Mouse (Mus musculus) stomach, postnatal 0 days (tissue): ENCODE data around the gene Hoxb6. TPM values are rescaled to one million over a fixed set of nuclear protein-coding genes. Genes with fewer than 3 reads are reported as not detected.
A peak's percentile ranks its signal among the peaks of the same experiment; 100 is the strongest.

ENCODE experiments used
- ATAC-seq: fragments of 200-750 bp; cut with Nextera tagmentation; 2 replicates; pipeline ENCODE4 v1.8.0; 2017; ENCODE audit not compliant: low FRiP score, low TSS enrichment
- DNase-seq: peaks from one replicate; pipeline ENCODE4 v3.0.0-alpha.2; 2016; ENCODE audit warnings: low spot score
- H3K27ac ChIP-seq: fragments of 300-500 bp; sonication (generic); replicated peaks from 2 replicates; pipeline ENCODE4 v1.5.1; 2014; ENCODE audit warnings: mild to moderate bottlenecking, control low read depth
- H3K27me3 ChIP-seq: fragments of 300-500 bp; sonication (generic); 2 replicates; pipeline ENCODE4 v1.6.1; 2014; ENCODE audit warnings: low read length; ENCODE audit not compliant: control insufficient read depth, insufficient read depth
- H3K36me3 ChIP-seq: fragments of 300-500 bp; sonication (generic); 2 replicates; pipeline ENCODE4 v1.6.1; 2014; ENCODE audit warnings: low read length, mixed read lengths; ENCODE audit not compliant: control insufficient read depth, insufficient read depth
- H3K4me1 ChIP-seq: fragments of 300-500 bp; sonication (generic); replicated peaks from 2 replicates; pipeline ENCODE4 v1.6.1; 2014; ENCODE audit warnings: antibody characterized with exemption; ENCODE audit not compliant: control insufficient read depth, insufficient read depth
- H3K4me2 ChIP-seq: fragments of 300-500 bp; sonication (generic); replicated peaks from 2 replicates; pipeline ENCODE4 v1.6.1; 2014; ENCODE audit warnings: low read depth, mild to moderate bottlenecking, control low read depth, moderate library complexity
- H3K4me3 ChIP-seq: fragments of 300-500 bp; sonication (generic); 2 replicates; pipeline ENCODE4 v1.5.1; 2014; ENCODE audit warnings: low read depth, low read length, control low read depth
- H3K9ac ChIP-seq: fragments of 300-500 bp; sonication (generic); 2 replicates; pipeline ENCODE4 v1.6.1; 2014; ENCODE audit warnings: mild to moderate bottlenecking, low read length, control low read depth, mixed read lengths
- H3K9me3 ChIP-seq: fragments of 300-500 bp; sonication (generic); 2 replicates; pipeline ENCODE4 v1.6.1; 2016; ENCODE audit warnings: low read length; ENCODE audit not compliant: control insufficient read depth
- CTCF ChIP-seq: IDR thresholded peaks from 2 replicates; pipeline ENCODE4 v1.5.1; 2016; ENCODE audit warnings: antibody characterized with exemption, low read depth, mild to moderate bottlenecking, moderate library complexity
- EP300 ChIP-seq: optimal IDR thresholded peaks from 2 replicates; pipeline ENCODE3; 2016; ENCODE audit warnings: antibody characterized with exemption
- WGBS: fragments of 180-500 bp; shearing (Covaris S2); extraction: QIAGEN DNeasy Blood & Tissue Kit; methylation state at CpG from one replicate; pipeline ENCODE4 v1.1.7; 2014; 5-methylcytosine and 5-hydroxymethylcytosine counted together
- polyA plus RNA-seq: library from polyadenylated mRNA; unstranded; fragments of >200 nt; fragmentation: Nextera tagmentation; extraction: Ambion mirVana; gene quantifications from 2 replicates; pipeline ENCODE4 v1.2.1, GENCODE M21; 2015

Hoxb6 gene
- polyA plus RNA-seq, 1 experiment from 2014 or later, result 7.9 TPM

DNA sequence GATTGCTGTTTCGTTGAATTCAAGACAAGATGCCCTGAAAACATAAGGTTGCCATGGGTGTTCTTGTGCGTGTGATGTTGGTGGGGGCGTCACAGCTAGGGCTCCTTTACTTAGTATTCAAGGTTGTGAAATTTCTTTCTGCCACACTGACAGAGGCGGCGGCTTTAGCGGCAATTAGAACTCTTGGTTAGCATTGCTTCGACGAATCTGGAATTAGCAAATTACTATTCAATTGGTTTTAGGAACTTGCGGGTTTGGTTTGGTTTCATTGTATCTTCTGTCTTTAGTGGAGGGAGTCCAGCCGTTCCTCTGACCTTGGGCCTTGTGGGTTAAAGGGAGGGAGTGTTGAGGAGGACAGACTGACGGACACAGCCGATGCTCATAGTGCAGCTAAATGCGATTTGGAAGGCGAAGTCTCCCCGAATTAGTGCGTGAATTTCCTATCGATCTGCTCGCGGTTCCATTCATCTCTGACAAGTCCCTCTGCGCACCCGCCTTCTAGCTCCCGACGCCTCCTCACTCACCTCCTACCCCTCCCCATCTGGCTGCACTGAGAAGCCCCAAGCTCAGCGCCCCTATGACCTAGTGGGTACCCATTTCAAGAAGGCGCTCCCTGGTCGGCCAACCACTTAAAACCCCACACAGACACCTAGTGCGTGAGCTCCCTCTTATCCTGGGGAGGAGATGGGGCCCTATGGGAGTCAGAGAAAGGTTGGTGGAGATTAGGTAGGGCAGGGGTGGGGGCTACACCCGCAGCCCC lies 25.5 kb downstream of the Hoxb6 start, which contains the start of gene Hoxb4:
Hoxb4 (plus strand) TSS at position 660 of the 760 bp plus-strand sequence.
- no peaks in the 10 kb centered on the region for H3K36me3 ChIP-seq
- ATAC-seq, result 0 out of 2 replicates have a peak, but pooled peaks have one; percentile 1
- peaks cover 4% of the 10 kb centered on the region; the same call in 1 of the 2 replicates for H3K27me3 ChIP-seq
- H3K9ac ChIP-seq, result peak within 1 kb of the TSS; percentile 84
- H3K9me3 ChIP-seq, result no peaks in the 10 kb centered on the region
- H3K4me1 ChIP-seq, result no peaks in the 10 kb centered on the region
- DNase-seq, result no peak
- no peak for TF ChIP-seq CTCF
- no peak for TF ChIP-seq EP300
- 8% methylated on average over 28 of the region's 28 CpGs for WGBS
- H3K4me3 ChIP-seq, result peak within 1 kb of the TSS; percentile 61
- H3K4me2 ChIP-seq, result peak within 1 kb of the TSS; percentile 73
- H3K27ac ChIP-seq, result peak within 1 kb of the TSS; percentile 97

DNA sequence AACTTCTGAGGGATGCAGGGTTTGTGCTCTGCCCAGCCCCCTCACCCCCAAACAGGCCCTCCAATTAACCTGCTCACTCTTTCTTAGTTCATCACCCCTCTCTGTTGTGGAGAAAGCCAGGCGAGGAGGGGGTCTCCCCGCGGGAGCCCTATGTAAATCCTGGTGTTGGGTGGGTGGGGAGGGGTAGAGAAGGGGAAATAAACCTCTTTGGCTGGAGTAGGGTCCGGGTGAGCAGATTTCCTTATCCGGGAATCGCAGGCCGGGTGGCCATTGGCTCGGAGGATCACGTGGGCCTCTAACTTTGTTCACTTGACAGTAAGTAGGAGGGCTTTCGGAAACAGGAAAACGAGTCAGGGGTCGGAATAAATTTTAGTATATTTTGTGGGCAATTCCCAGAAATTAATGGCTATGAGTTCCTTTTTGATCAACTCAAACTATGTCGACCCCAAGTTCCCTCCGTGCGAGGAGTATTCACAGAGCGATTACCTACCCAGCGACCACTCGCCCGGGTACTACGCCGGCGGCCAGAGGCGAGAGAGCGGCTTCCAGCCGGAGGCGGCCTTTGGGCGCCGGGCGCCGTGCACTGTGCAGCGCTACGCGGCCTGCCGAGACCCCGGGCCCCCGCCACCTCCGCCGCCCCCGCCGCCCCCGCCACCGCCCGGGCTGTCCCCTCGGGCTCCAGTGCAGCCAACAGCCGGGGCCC lies 26.2 kb downstream of the Hoxb6 start:
- DNase-seq (peak; percentile 67), ATAC-seq (peak; percentile 76; the same call in 1 of the 2 replicates)
- Histone ChIP-seq H3K9me3 (no peaks in the 10 kb centered on the region), H3K9ac (peak overlapping the region; percentile 84), H3K27me3 (peaks cover 4% of the 10 kb centered on the region; the same call in 1 of the 2 replicates), H3K4me1 (no peaks in the 10 kb centered on the region), H3K27ac (peak overlapping the region; percentile 97), H3K36me3 (no peaks in the 10 kb centered on the region), H3K4me2 (peak overlapping the region; percentile 73), H3K4me3 (peak overlapping the region; percentile 61)
- no peak for TF ChIP-seq CTCF
- TF ChIP-seq EP300, result no peak
- WGBS, result under 1% methylated on average over 31 of the region's 45 CpGs

- peaks cover 4% of the 10 kb centered on the region; the same call in 1 of the 2 replicates for H3K27me3 ChIP-seq
- H3K9ac ChIP-seq, result peak overlapping the region; percentile 84
- TF ChIP-seq CTCF (no peak), EP300 (no peak)
- DNase-seq (no peak), ATAC-seq (peak; percentile 28)
- no peaks in the 10 kb centered on the region for H3K4me1 ChIP-seq
- no peaks in the 10 kb centered on the region for H3K9me3 ChIP-seq
- H3K27ac ChIP-seq, result peak overlapping the region; percentile 97
- H3K36me3 ChIP-seq, result no peaks in the 10 kb centered on the region
- peak overlapping the region; percentile 73 for H3K4me2 ChIP-seq
- 0% methylated on average over 30 of the region's 34 CpGs for WGBS
- H3K4me3 ChIP-seq, result peak overlapping the region; percentile 61
These were observed 27.0 kb downstream of the Hoxb6 start for GRCm38 (mm10) chr11:96319071-96319902.

DNA sequence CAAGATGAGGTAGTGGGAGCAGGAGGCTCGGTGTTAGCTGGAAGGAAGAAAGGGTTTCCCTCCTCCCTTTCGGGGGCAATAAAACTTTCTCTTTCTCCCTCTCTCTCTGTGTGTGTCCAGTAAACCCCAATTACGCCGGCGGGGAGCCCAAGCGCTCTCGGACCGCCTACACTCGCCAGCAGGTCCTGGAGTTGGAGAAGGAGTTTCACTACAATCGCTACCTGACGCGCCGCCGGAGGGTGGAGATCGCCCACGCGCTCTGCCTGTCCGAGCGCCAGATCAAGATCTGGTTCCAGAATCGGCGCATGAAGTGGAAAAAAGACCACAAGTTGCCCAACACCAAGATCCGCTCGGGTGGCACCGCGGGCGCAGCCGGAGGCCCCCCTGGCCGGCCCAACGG lies 27.6 kb downstream of the Hoxb6 start:
- Histone ChIP-seq H3K4me3 (peak overlapping the region; percentile 61), H3K9ac (peak overlapping the region; percentile 84), H3K27ac (peak overlapping the region; percentile 97), H3K4me1 (no peaks in the 10 kb centered on the region), H3K9me3 (no peaks in the 10 kb centered on the region), H3K27me3 (peaks cover 4% of the 10 kb centered on the region; the same call in 1 of the 2 replicates), H3K4me2 (peak overlapping the region; percentile 73), H3K36me3 (no peaks in the 10 kb centered on the region)
- DNase-seq (no peak), ATAC-seq (peak; percentile 23)
- 1% methylated on average over 29 of the region's 29 CpGs for WGBS
- TF ChIP-seq EP300, result no peak
- TF ChIP-seq CTCF, result no peak

DNA sequence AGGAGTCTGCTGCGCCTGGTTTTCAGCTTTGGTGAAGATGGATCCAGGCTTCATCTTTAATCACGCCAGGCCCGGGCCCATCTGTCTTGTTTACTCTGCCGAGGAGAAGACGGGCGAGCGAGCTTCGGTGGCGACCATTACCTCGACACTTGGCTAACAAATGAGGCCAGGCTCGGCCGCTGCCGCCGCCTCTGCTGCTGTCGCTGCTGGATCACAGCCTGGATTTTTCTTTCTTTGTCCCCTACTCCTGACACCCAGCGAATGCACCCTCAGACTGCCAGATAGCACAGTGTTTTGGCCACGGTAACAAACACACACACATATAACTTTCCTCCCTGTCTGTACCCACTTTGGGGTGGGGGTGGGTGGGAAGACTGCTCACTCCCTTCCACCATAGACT lies 28.4 kb downstream of the Hoxb6 start:
- Histone ChIP-seq H3K9ac (peak overlapping the region; percentile 84), H3K4me3 (peak overlapping the region; percentile 61), H3K4me2 (peak overlapping the region; percentile 73), H3K4me1 (no peaks in the 10 kb centered on the region), H3K36me3 (no peaks in the 10 kb centered on the region), H3K27ac (peak overlapping the region; percentile 97), H3K9me3 (no peaks in the 10 kb centered on the region), H3K27me3 (peaks cover under 1% of the 10 kb centered on the region; the same call in 1 of the 2 replicates)
- DNase-seq (no peak), ATAC-seq (no peak)
- TF ChIP-seq EP300 (no peak), CTCF (no peak)
- whole genome bisulfite sequencing, result 19% methylated on average over 17 of the region's 17 CpGs
